Mouse (Mus musculus): ENCODE data around the gene Tmem43.

GRCm38 (mm10) chr6:91488496-91489212 is 15.2 kb downstream of the Tmem43 start:
- no peak for TF ChIP-seq CTCF (IDR thresholded peaks at IDR 0.05; ENCODE audit: low read depth)
- peak; percentile 68; the same call in 1 of the 2 replicates for TF ChIP-seq EP300 (IDR thresholded peaks at IDR 0.05; ENCODE audit: low read depth)
